Mouse (Mus musculus): ENCODE measurements at regions not wholly inside any gene's neighbourhood (a gene's known extent, or its start where the extent isn't known, plus 50 kb on each side); places are given as distances from the start of the nearest gene placed in this dataset.

DNA sequence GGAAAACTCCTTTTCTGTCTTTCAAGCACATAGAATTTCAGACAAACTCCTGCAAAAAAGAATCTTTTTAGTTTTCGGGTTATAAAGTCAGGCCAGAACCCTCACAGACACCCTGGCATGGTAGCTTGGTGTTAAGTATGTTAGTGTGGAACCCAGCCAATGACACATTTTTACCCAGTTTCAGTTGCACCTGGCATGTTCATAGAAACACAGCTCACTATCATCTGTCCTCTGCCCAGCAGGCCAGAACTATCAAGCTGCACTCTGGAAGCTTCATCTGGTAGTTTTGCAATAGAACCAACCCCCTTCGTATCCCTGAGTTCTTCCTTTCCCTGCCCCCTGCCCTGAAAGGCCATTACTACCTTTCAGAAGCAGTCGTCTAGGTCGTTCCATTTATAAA is 82.4 kb upstream of the Dap start:
- no peak overlapping the region for H3K27ac ChIP-seq
- H3K36me3 ChIP-seq: no peaks in the 10 kb centered on the region
- WGBS: 82% methylated on average over 4 of the region's 4 CpGs
- no peak overlapping the region for H3K4me2 ChIP-seq
- H3K4me3 ChIP-seq: no peak overlapping the region
- no peaks in the 10 kb centered on the region for H3K9me3 ChIP-seq
- H3K27me3 ChIP-seq: no peaks in the 10 kb centered on the region
- no peaks in the 10 kb centered on the region for H3K4me1 ChIP-seq (replicated peaks)
- ATAC-seq (ENCODE audit: low FRiP score): no peak
- no peak overlapping the region for H3K9ac ChIP-seq

DNA sequence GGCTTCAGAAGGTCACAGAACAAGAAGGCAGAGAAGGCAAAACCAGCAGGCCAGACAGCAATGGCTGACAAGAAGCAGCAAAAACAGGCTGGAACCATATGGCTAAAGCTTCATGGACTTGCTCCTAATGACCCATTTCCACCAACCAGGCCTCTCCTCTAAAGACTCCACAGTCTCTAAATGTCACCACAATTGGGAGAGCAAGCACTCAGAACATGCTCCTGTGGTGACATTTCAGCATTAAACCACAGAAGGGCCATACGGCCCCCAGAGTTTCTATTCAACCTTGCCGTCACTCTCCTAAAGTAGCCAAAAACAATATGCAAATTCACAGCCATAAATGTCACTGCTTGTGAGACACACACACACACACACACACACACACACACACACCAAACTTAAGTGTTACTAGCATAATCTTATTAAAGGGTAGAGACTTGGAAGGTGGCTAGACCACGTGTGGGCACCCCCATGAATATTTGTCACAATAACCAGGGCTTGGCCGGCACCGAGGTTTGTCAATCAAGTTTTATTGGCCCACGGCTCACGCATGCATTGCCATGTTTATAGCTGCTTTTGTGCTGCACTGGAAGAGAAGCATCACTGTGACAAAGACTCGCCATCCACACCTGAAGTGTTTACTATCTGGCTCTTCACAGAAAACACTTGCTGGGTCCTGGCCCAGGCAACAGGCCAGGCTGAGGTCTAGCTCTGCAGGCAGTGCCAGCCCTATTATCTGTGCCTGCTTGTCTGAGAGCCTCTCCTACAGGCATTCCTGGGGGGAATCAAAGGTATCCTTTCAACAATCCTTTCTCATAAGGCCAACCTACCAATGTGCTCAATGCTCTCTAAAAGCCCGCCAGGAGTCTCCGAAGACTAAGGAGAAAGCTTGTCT is 75.6 kb upstream of the Dap start:
- WGBS: 82% methylated on average over 10 of the region's 10 CpGs
- no peak overlapping the region for H3K9ac ChIP-seq
- ATAC-seq (ENCODE audit: low FRiP score): no peak
- peaks cover 7% of the 10 kb centered on the region for H3K4me1 ChIP-seq (replicated peaks)
- no peak overlapping the region for H3K4me2 ChIP-seq
- H3K4me3 ChIP-seq: no peak overlapping the region
- no peaks in the 10 kb centered on the region for H3K27me3 ChIP-seq
- no peaks in the 10 kb centered on the region for H3K9me3 ChIP-seq
- H3K27ac ChIP-seq: no peak overlapping the region
- no peaks in the 10 kb centered on the region for H3K36me3 ChIP-seq

DNA sequence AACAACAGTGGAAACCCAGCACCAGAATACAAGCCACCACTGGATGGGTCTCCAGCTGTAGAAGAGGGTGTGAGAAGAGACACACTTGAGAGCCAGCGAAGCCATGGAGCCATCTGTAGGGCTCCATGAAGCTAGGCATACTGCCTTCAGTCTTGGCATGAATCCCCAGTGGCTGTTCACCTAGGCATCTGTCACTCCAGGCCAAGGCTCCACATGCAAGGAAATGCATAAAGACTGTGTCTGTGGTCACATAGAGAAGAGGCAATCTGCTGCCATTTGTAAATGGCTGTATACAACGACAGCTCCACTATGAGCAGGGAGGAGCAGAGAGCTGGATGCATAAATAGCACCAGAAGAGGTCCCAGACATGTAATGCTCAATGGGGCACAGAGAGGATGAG is 74.3 kb upstream of the Dap start:
- H3K4me3 ChIP-seq: no peak overlapping the region
- H3K36me3 ChIP-seq: no peaks in the 10 kb centered on the region
- H3K27ac ChIP-seq: no peak overlapping the region
- ATAC-seq (ENCODE audit: low FRiP score): no peak
- H3K4me2 ChIP-seq: no peak overlapping the region
- WGBS: 76% methylated on average over 2 of the region's 2 CpGs
- H3K4me1 ChIP-seq (replicated peaks): peaks cover 7% of the 10 kb centered on the region
- H3K9me3 ChIP-seq: no peaks in the 10 kb centered on the region
- H3K9ac ChIP-seq: no peak overlapping the region
- H3K27me3 ChIP-seq: no peaks in the 10 kb centered on the region

DNA sequence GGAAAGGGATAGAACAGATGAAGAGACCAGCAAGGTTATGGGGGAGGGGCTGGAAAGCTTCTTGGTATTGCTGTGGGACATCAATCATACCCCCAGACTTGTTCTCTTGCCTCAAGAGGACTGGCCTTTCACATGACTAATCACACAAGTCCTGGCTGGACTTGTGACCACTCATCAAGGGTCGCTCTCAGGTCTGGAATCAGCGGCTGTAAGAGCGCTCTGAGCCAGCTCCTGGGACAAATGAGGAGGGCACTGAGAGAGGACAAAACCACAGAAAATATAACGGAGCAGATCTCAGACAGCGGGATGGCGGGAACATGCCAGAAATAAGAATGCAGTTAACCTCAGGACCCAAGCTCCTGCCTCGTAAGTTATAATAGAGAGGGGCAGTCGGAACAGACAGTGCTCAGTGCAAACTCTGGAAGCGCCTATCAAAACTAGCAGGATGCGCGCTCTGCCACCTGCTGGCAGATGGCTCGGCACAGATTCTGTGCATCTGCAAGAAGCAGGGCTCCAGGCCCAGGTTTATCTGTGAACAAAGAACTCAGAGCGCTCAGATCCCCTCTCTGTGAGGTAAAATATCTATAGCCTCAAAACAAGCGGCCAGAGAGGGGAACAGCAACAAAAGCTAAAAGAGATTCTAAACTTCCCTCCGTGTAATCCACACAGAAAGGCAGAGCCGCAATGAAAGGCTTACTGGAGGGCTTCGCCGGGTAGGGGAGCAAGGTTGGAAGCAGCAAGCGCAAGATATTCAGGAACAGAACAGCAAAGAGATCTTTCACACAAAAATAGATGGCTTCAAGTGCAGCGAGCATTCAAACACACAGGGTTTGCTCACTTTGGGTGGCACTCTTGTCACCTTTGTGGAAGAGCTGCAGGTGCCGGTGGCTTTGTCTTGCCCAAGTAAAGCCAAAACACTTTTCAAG is 73.3 kb upstream of the Dap start:
- Histone ChIP-seq H3K27ac (no peak overlapping the region), H3K4me3 (no peak overlapping the region), H3K36me3 (no peaks in the 10 kb centered on the region), H3K27me3 (no peaks in the 10 kb centered on the region), H3K4me2 (peak overlapping the region; percentile 31; the same call in 1 of the 2 replicates), H3K4me1 (replicated peaks) (peaks cover 7% of the 10 kb centered on the region), H3K9ac (0 out of 2 replicates have a peak overlapping the region, but pooled peaks have one; percentile 26), H3K9me3 (no peaks in the 10 kb centered on the region)
- ATAC-seq (ENCODE audit: low FRiP score): peak; percentile 90
- 40% methylated on average over 21 of the region's 21 CpGs for WGBS

DNA sequence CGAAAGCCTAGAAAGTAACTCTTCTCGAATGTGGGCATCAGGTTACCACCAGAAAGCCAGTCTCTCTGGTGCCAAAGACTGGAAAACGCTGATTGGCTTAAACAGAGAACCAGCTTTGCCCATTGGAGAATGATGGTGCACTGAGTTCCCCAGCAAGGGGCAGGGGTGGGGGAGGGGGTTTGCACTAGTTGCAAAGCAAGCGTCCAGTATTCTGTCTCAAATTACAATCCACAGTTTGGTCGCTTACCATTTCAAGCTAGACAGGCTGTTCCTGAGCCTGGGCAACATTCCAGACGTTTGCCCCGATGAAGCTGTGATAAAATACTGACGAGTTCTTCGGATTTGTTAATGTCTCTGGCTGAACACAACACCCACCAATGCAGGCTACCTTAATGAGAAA is 69.0 kb upstream of the Dap start:
- no peaks in the 10 kb centered on the region for H3K9me3 ChIP-seq
- no peak overlapping the region for H3K4me3 ChIP-seq

DNA sequence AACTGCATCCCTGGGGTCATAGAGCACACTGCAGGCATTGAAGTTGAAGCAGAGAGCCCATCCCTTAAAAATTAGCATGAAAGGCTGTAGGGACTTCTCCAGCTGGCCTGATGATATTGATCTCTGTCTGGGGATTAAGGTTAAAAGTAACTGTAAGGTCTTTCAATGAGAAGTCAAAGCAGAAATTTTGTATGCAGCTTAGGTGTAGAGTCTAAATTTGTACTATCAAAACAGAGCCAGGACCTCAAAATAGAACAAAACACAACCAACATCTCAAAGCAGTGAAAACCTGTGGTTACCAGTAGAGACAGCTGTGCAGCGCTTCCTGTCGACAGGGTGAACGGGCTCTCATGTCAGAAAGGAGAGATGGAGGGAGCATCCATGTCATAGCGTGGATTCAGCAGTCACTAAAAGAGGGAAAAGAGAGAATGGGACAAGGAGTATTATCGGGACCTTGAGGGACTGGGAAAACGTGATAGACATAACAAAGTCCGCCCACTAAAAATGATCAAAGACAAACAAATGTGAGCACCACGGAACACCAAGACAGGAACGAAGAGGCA is 57.5 kb upstream of the Dap start:
- Histone ChIP-seq H3K4me1 (replicated peaks) (no peaks in the 10 kb centered on the region), H3K4me3 (no peak overlapping the region)

More for the DNA sequence above, 69.0 kb upstream of the Dap start:
- 66% methylated on average over 9 of the region's 9 CpGs for WGBS
- H3K27me3 ChIP-seq: no peaks in the 10 kb centered on the region
- no peak overlapping the region for H3K27ac ChIP-seq
- H3K9ac ChIP-seq: no peak overlapping the region
- H3K36me3 ChIP-seq: no peaks in the 10 kb centered on the region
- no peak for ATAC-seq (ENCODE audit: low FRiP score)
- H3K4me1 ChIP-seq (replicated peaks): peaks cover 7% of the 10 kb centered on the region
- H3K4me2 ChIP-seq: no peak overlapping the region

DNA sequence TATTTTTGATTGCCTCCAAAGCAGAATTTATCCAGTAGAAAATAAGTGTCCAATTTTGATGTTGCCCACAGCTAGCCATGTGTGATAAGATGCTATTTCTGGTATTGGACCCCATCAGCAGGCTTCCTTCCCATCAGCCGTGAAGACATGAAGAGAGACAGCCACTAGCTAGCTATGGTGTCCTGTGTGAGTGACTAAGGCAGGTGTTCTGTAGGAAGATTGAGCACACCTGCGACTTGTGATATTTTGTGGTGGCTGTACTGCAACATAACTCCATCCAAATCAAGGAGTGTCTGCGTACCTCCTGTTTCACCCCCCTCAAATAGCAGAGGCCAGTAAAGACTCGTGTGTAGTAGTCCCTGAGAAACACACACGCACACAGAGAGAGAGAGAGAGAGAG is 56.6 kb upstream of the Dap start:
- ATAC-seq (ENCODE audit: low FRiP score): no peak
- Histone ChIP-seq H3K27me3 (no peaks in the 10 kb centered on the region), H3K9ac (no peak overlapping the region), H3K36me3 (no peaks in the 10 kb centered on the region), H3K4me1 (replicated peaks) (no peaks in the 10 kb centered on the region), H3K4me2 (no peak overlapping the region), H3K27ac (no peak overlapping the region), H3K4me3 (no peak overlapping the region), H3K9me3 (no peaks in the 10 kb centered on the region)
- WGBS: 89% methylated on average over 5 of the region's 5 CpGs

More for the DNA sequence above, 57.5 kb upstream of the Dap start:
- no peak overlapping the region for H3K27ac ChIP-seq
- H3K27me3 ChIP-seq: no peaks in the 10 kb centered on the region
- ATAC-seq (ENCODE audit: low FRiP score): no peak
- no peaks in the 10 kb centered on the region for H3K9me3 ChIP-seq
- 87% methylated on average over 9 of the region's 9 CpGs for WGBS
- no peak overlapping the region for H3K9ac ChIP-seq
- H3K4me2 ChIP-seq: no peak overlapping the region
- no peaks in the 10 kb centered on the region for H3K36me3 ChIP-seq

DNA sequence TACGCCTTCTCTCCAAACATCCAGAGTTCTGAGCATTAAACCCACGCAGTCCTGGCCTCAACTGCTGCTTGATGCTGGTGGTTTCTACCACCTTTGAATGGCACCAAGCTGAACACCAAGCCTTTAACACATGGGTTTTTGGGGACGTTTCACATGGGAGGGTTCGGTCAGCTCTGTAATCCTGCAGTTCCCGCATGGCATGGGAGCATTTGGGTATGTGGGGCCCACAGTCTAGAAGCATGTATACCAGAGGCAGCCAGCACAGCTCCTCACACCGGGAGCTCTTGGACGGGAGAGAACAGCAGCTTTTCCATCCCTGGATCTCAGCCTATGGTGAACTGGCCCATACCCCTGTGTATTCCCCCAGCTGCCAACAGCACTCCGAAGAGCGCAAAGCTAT is 55.9 kb upstream of the Dap start:
- Histone ChIP-seq H3K9ac (no peak overlapping the region), H3K27me3 (no peaks in the 10 kb centered on the region), H3K36me3 (no peaks in the 10 kb centered on the region), H3K27ac (no peak overlapping the region), H3K4me2 (no peak overlapping the region), H3K4me1 (replicated peaks) (no peaks in the 10 kb centered on the region), H3K9me3 (no peaks in the 10 kb centered on the region), H3K4me3 (no peak overlapping the region)
- ATAC-seq (ENCODE audit: low FRiP score): no peak
- WGBS: 90% methylated on average over 9 of the region's 9 CpGs

DNA sequence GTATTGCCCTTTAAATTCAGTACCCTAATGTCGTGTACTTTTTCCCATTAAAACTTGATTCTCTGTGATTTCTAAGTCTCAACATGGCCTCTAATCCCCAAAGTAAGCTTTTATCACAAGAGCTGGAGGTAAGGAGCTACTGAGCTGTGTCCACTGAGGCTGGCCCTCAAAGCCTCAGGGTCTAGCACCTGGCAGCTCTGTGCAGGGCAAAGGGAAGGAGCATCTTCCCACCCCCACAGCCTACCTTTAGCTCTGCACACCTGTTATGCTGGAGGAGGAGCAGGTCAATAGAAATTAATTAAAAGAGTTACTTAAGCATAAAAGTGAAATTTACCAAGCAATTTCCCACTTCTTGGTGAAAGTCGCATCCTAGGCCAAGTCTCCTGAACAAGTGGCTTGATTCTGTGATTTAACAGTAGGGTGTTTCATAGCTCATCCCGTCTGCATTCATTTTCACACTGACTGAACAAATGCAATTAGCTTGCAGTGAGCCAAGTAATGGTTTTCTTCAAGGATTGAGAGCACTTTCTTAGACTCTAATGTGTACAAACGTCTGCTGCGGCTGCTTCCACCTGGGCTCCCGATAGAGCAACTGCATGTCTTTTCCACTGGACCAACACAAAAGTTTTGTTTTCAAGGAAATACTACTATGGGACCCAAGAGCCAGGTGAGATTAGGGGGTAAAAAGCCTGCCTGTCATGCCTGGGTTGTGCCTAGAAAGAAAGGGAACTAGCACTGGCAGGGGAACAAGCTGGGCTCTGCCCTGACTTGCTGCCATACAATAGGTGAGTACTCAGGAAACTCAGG is 50.6 kb upstream of the Dap start:
- Histone ChIP-seq H3K36me3 (no peaks in the 10 kb centered on the region), H3K4me2 (no peak overlapping the region), H3K27ac (no peak overlapping the region), H3K27me3 (no peaks in the 10 kb centered on the region), H3K4me3 (no peak overlapping the region), H3K9ac (no peak overlapping the region), H3K9me3 (no peaks in the 10 kb centered on the region), H3K4me1 (replicated peaks) (no peaks in the 10 kb centered on the region)
- 73% methylated on average over 6 of the region's 6 CpGs for WGBS
- no peak for ATAC-seq (ENCODE audit: low FRiP score)
